Mouse (Mus musculus): ENCODE measurements around the gene Nck2. TPM values are rescaled to one million over a fixed set of nuclear protein-coding genes. Genes with fewer than 3 reads are reported as not detected.

The Nck2 gene
- polyA plus RNA-seq, 1 experiment = 19.1 TPM

- no peak for DNase-seq
- Histone ChIP-seq H3K36me3 (ENCODE audit: control insufficient read depth, insufficient read depth, low read length) (no peaks in the 10 kb centered on the region), H3K4me1 (ENCODE audit: control insufficient read depth, insufficient read depth, low read length) (no peaks in the 10 kb centered on the region), H3K4me3 (ENCODE audit: insufficient read depth, low read depth, low read length) (no peak overlapping the region), H3K27ac (ENCODE audit: insufficient read depth, low read depth, low read length) (no peak overlapping the region), H3K27me3 (replicated peaks; ENCODE audit: control insufficient read depth, insufficient read depth, low read length) (no peaks in the 10 kb centered on the region)
- 94% methylated on average over 4 of the region's 4 CpGs for WGBS
- no peak for TF ChIP-seq CTCF (conservative IDR thresholded peaks at IDR 0.05; ENCODE audit: insufficient read depth, insufficient read length, low read depth, low read length)
- no peak for TF ChIP-seq POLR2A (IDR thresholded peaks at IDR 0.05; ENCODE audit: low read depth, low read length)
These were observed 77.6 kb downstream of the Nck2 start for GRCm38 (mm10) chr1:43521950-43522349.

DNA sequence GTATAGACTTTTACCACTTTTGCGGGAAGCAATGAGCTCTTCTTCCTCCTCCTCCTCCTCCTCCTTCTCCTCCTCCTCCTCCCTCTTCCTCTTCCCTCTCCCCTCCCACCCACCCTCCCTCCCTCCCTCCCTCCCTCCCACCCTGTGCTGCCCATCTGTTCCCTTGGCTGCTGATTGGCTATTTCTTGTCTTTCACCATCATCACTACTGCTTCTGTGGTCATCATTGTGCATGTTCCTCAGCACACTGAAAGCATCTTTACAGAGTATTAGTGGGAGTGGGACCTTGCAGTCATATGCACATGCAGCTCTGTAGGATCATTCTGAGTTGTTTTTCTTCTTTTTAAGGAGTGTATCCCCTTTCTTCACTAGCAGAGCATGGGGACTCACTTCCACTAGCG lies 78.6 kb downstream of the Nck2 start:
- no peak for DNase-seq
- no peak for TF ChIP-seq CTCF (conservative IDR thresholded peaks at IDR 0.05; ENCODE audit: insufficient read depth, insufficient read length, low read depth, low read length)
- no peak for TF ChIP-seq POLR2A (IDR thresholded peaks at IDR 0.05; ENCODE audit: low read depth, low read length)
- WGBS = 88% methylated on average over 2 of the region's 2 CpGs

GRCm38 (mm10) chr1:43524332-43524731 lies 80.0 kb downstream of the Nck2 start:
- TF ChIP-seq CTCF (conservative IDR thresholded peaks at IDR 0.05; ENCODE audit: insufficient read depth, insufficient read length, low read depth, low read length) (no peak), POLR2A (IDR thresholded peaks at IDR 0.05; ENCODE audit: low read depth, low read length) (no peak)
- H3K36me3 ChIP-seq (ENCODE audit: control insufficient read depth, insufficient read depth, low read length) = no peaks in the 10 kb centered on the region
- 70% methylated on average over 3 of the region's 3 CpGs for WGBS

More for the DNA sequence above, 78.6 kb downstream of the Nck2 start:
- H3K27ac ChIP-seq (ENCODE audit: insufficient read depth, low read depth, low read length) = no peak overlapping the region
- no peaks in the 10 kb centered on the region for H3K27me3 ChIP-seq (replicated peaks; ENCODE audit: control insufficient read depth, insufficient read depth, low read length)
- H3K4me1 ChIP-seq (ENCODE audit: control insufficient read depth, insufficient read depth, low read length) = no peaks in the 10 kb centered on the region
- H3K4me3 ChIP-seq (ENCODE audit: insufficient read depth, low read depth, low read length) = no peak overlapping the region
- H3K36me3 ChIP-seq (ENCODE audit: control insufficient read depth, insufficient read depth, low read length) = no peaks in the 10 kb centered on the region

DNA sequence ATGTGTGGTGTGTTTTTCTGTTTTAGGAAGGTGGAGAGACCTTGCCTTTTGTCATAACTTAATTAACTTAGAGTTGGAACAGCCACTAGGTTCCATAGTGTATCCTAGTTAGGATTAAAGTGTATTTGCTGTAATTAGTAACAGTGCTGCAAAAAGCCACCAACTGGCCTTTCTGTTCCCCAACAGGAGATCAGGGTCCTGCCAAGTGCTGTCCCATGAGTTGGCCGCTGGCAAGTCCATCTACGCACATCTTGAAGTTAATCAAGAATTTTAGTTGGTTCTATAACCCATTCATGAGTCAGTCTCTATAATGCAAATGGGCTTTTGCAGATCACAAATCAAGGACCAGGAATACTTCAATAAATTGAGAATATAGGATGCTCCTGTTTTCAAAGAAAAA lies 83.9 kb downstream of the Nck2 start:
- 90% methylated on average over 2 of the region's 2 CpGs for WGBS

More at GRCm38 (mm10) chr1:43524332-43524731, 80.0 kb downstream of the Nck2 start:
- Histone ChIP-seq H3K27ac (ENCODE audit: insufficient read depth, low read depth, low read length) (no peak overlapping the region), H3K4me1 (ENCODE audit: control insufficient read depth, insufficient read depth, low read length) (peaks cover 2% of the 10 kb centered on the region; the same call in 1 of the 2 replicates), H3K27me3 (replicated peaks; ENCODE audit: control insufficient read depth, insufficient read depth, low read length) (no peaks in the 10 kb centered on the region), H3K4me3 (ENCODE audit: insufficient read depth, low read depth, low read length) (no peak overlapping the region)
- no peak for DNase-seq

GRCm38 (mm10) chr1:43529086-43529485 lies 84.7 kb downstream of the Nck2 start:
- no peak for DNase-seq

More for the DNA sequence above, 83.9 kb downstream of the Nck2 start:
- no peak for DNase-seq
- H3K4me1 ChIP-seq (ENCODE audit: control insufficient read depth, insufficient read depth, low read length) = peaks cover 21% of the 10 kb centered on the region
- H3K27me3 ChIP-seq (replicated peaks; ENCODE audit: control insufficient read depth, insufficient read depth, low read length) = no peaks in the 10 kb centered on the region
- H3K4me3 ChIP-seq (ENCODE audit: insufficient read depth, low read depth, low read length) = no peak overlapping the region
- no peaks in the 10 kb centered on the region for H3K36me3 ChIP-seq (ENCODE audit: control insufficient read depth, insufficient read depth, low read length)
- no peak for TF ChIP-seq CTCF (conservative IDR thresholded peaks at IDR 0.05; ENCODE audit: insufficient read depth, insufficient read length, low read depth, low read length)
- no peak overlapping the region for H3K27ac ChIP-seq (ENCODE audit: insufficient read depth, low read depth, low read length)

DNA sequence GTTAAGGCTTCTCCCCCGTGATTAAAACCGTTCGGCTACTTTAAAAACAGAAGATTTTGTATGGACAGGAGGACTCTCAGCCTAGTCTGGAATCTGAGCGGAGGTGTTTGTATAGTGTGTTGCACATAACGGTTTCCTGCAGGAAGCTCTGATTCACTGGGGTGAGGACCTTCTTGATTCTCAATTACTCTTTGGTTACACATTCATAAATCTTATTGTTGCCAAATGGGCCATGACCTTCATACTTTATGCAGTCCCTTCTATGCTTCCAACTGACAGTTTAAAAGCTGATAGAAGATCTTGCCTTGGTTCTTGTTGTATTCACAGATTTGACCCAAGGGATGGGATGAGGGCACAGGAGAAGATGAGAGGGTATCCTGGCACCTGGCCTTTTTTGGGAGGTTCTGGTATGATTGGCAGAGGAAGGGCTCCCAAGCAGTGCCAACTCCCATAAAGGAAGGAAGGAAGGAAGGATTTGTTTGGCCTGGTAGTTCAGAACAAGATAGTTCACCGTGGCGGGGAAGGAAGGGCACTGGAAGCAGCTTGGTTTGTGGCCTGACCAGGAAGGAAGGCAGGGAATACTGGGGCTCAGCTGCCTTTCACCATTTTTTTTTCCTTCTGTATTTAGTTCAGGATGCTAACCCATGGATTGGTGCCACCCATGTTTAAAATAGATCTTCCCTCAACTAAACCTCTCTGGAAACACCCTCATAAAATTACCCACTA lies 86.1 kb downstream of the Nck2 start:
- Histone ChIP-seq H3K36me3 (ENCODE audit: control insufficient read depth, insufficient read depth, low read length) (no peaks in the 10 kb centered on the region), H3K4me1 (ENCODE audit: control insufficient read depth, insufficient read depth, low read length) (peaks cover 21% of the 10 kb centered on the region), H3K27me3 (replicated peaks; ENCODE audit: control insufficient read depth, insufficient read depth, low read length) (no peaks in the 10 kb centered on the region), H3K4me3 (ENCODE audit: insufficient read depth, low read depth, low read length) (no peak overlapping the region), H3K27ac (ENCODE audit: insufficient read depth, low read depth, low read length) (no peak overlapping the region)
- peak; percentile 60 for DNase-seq
- WGBS = 15% methylated on average over 7 of the region's 7 CpGs
- TF ChIP-seq POLR2A (IDR thresholded peaks at IDR 0.05; ENCODE audit: low read depth, low read length) (no peak), CTCF (conservative IDR thresholded peaks at IDR 0.05; ENCODE audit: insufficient read depth, insufficient read length, low read depth, low read length) (no peak)

More at GRCm38 (mm10) chr1:43529086-43529485, 84.7 kb downstream of the Nck2 start:
- TF ChIP-seq CTCF (conservative IDR thresholded peaks at IDR 0.05; ENCODE audit: insufficient read depth, insufficient read length, low read depth, low read length) (no peak), POLR2A (IDR thresholded peaks at IDR 0.05; ENCODE audit: low read depth, low read length) (no peak)
- Histone ChIP-seq H3K27ac (ENCODE audit: insufficient read depth, low read depth, low read length) (no peak overlapping the region), H3K4me3 (ENCODE audit: insufficient read depth, low read depth, low read length) (no peak overlapping the region), H3K36me3 (ENCODE audit: control insufficient read depth, insufficient read depth, low read length) (no peaks in the 10 kb centered on the region), H3K4me1 (ENCODE audit: control insufficient read depth, insufficient read depth, low read length) (peaks cover 21% of the 10 kb centered on the region), H3K27me3 (replicated peaks; ENCODE audit: control insufficient read depth, insufficient read depth, low read length) (no peaks in the 10 kb centered on the region)
- WGBS = 95% methylated on average over 1 of the region's 1 CpGs

GRCm38 (mm10) chr1:43531307-43531706 lies 86.9 kb downstream of the Nck2 start:
- H3K36me3 ChIP-seq (ENCODE audit: control insufficient read depth, insufficient read depth, low read length) = no peaks in the 10 kb centered on the region
- WGBS = 74% methylated on average over 7 of the region's 7 CpGs
- H3K4me1 ChIP-seq (ENCODE audit: control insufficient read depth, insufficient read depth, low read length) = peaks cover 21% of the 10 kb centered on the region

More at GRCm38 (mm10) chr1:43531307-43531706, 86.9 kb downstream of the Nck2 start:
- no peak for DNase-seq
- Histone ChIP-seq H3K27me3 (replicated peaks; ENCODE audit: control insufficient read depth, insufficient read depth, low read length) (no peaks in the 10 kb centered on the region), H3K27ac (ENCODE audit: insufficient read depth, low read depth, low read length) (no peak overlapping the region), H3K4me3 (ENCODE audit: insufficient read depth, low read depth, low read length) (no peak overlapping the region)
- TF ChIP-seq CTCF (conservative IDR thresholded peaks at IDR 0.05; ENCODE audit: insufficient read depth, insufficient read length, low read depth, low read length) (no peak), POLR2A (IDR thresholded peaks at IDR 0.05; ENCODE audit: low read depth, low read length) (no peak)

Data from kidney, adult 2 months (tissue).